Mouse (Mus musculus) MEL (cell line): Measurements from ENCODE around the gene Pnldc1. TPM values are rescaled to one million over a fixed set of nuclear protein-coding genes. Genes with fewer than 3 reads are reported as not detected.

Experiments used
- DNase-seq: peaks from one replicate; pipeline ENCODE4 v3.0.0; 2011; ENCODE audit warnings: low read depth, low spot score
- H3K27ac ChIP-seq: 2 replicates; pipeline ENCODE4 v1.5.1; 2012; ENCODE audit warnings: low read depth, mild to moderate bottlenecking, control low read depth, low read length, moderate library complexity; ENCODE audit not compliant: control insufficient read depth
- H3K27me3 ChIP-seq, 2 experiments: fragments of 150-350 bp in 1 of 2; sonication (generic) in 1 of 2; 2 replicates each; pipeline ENCODE4 v1.6.1; 2012; ENCODE audit warnings: low read length in 2 of 2, mild to moderate bottlenecking in 2 of 2, improper control_type of control experiment in 1 of 2, moderate library complexity in 1 of 2; ENCODE audit not compliant: insufficient read depth in 2 of 2, control insufficient read depth in 1 of 2
- H3K36me3 ChIP-seq, 2 experiments: 2 replicates each; pipeline ENCODE4 v1.6.1; 2012 to 2014; ENCODE audit warnings: low read length in 2 of 2, improper control_type of control experiment in 1 of 2, inconsistent platforms in 1 of 2, mild to moderate bottlenecking in 1 of 2; ENCODE audit not compliant: insufficient read depth in 2 of 2, control insufficient read depth in 1 of 2
- H3K4me1 ChIP-seq, 2 experiments: fragments of 150-350 bp in 1 of 2; sonication (generic) in 1 of 2; 2 replicates each; pipeline ENCODE4 v1.6.1; 2012; ENCODE audit warnings: low read length in 2 of 2, improper control_type of control experiment in 1 of 2, mild to moderate bottlenecking in 1 of 2; ENCODE audit not compliant: insufficient read depth in 2 of 2, control insufficient read depth in 1 of 2
- H3K4me3 ChIP-seq, 2 experiments: fragments of 150-350 bp in 1 of 2; sonication (generic) in 1 of 2; 2 replicates each; pipeline ENCODE4 v1.5.1; 2012; ENCODE audit warnings: low read depth in 2 of 2, low read length in 2 of 2, mild to moderate bottlenecking in 2 of 2, moderate library complexity in 2 of 2, control low read depth in 1 of 2, improper control_type of control experiment in 1 of 2; ENCODE audit not compliant: control insufficient read depth in 1 of 2, insufficient read depth in 1 of 2
- H3K79me2 ChIP-seq: 2 replicates; pipeline ENCODE4 v1.6.1; 2012; ENCODE audit warnings: mild to moderate bottlenecking, low read length, moderate library complexity; ENCODE audit not compliant: control insufficient read depth, poor library complexity, insufficient read depth
- H3K9ac ChIP-seq: 2 replicates; pipeline ENCODE4 v1.6.1; 2012; ENCODE audit warnings: low read depth, mild to moderate bottlenecking, control low read depth, low read length, moderate library complexity; ENCODE audit not compliant: control insufficient read depth, poor library complexity, severe bottlenecking
- H3K9me3 ChIP-seq: fragments of 150-350 bp; sonication (generic); replicated peaks from 2 replicates; pipeline ENCODE4 v1.6.1; 2012; ENCODE audit warnings: mild to moderate bottlenecking, low read length, improper control_type of control experiment, moderate library complexity; ENCODE audit not compliant: insufficient read depth
- BHLHE40 ChIP-seq: IDR thresholded peaks from 2 replicates; pipeline ENCODE4 v1.6.1; 2012; ENCODE audit warnings: low read depth, mild to moderate bottlenecking, inconsistent platforms, low read length, improper control_type of control experiment, borderline replicate concordance
- CHD1 ChIP-seq: IDR thresholded peaks from 2 replicates; pipeline ENCODE4 v1.6.1; 2012; ENCODE audit warnings: low read depth, mild to moderate bottlenecking, inconsistent platforms, low read length, improper control_type of control experiment
- CHD2 ChIP-seq: IDR thresholded peaks from 2 replicates; pipeline ENCODE4 v1.6.1; 2011; ENCODE audit warnings: low read length, improper control_type of control experiment
- CTCF ChIP-seq, 3 experiments: IDR thresholded peaks in 2 of 3; conservative IDR thresholded peaks in 1 of 3; 2 replicates each; pipeline ENCODE4 v1.5.1; 2011 to 2012; ENCODE audit warnings: low read length in 3 of 3, low read depth in 2 of 3, mild to moderate bottlenecking in 2 of 3, improper control_type of control experiment in 1 of 3, inconsistent platforms in 1 of 3, mixed read lengths in 1 of 3, moderate library complexity in 1 of 3; ENCODE audit not compliant: control insufficient read depth in 1 of 3, insufficient read depth in 1 of 3, poor library complexity in 1 of 3, severe bottlenecking in 1 of 3
- E2F4 ChIP-seq: IDR thresholded peaks from 2 replicates; pipeline ENCODE4 v1.6.1; 2011; ENCODE audit warnings: low read depth, low read length, improper control_type of control experiment, borderline replicate concordance
- ELF1 ChIP-seq: IDR thresholded peaks from 2 replicates; pipeline ENCODE4 v1.6.1; 2014; ENCODE audit warnings: low read depth, mild to moderate bottlenecking, inconsistent platforms, low read length, improper control_type of control experiment, moderate library complexity
- EP300 ChIP-seq, 2 experiments: IDR thresholded peaks; 2 replicates each; pipeline ENCODE4 v1.6.1; 2011; ENCODE audit warnings: improper control_type of control experiment in 2 of 2, low read length in 2 of 2, low read depth in 1 of 2, mild to moderate bottlenecking in 1 of 2
- GABPA ChIP-seq: IDR thresholded peaks from 2 replicates; pipeline ENCODE4 v1.6.1; 2012; ENCODE audit warnings: low read depth, mild to moderate bottlenecking, inconsistent platforms, low read length, improper control_type of control experiment, moderate library complexity
- HCFC1 ChIP-seq: IDR thresholded peaks from 2 replicates; pipeline ENCODE4 v1.6.1; 2012; ENCODE audit warnings: low read depth, mild to moderate bottlenecking, inconsistent platforms, low read length, improper control_type of control experiment, moderate library complexity
- JUND ChIP-seq: IDR thresholded peaks from 2 replicates; pipeline ENCODE4 v1.6.1; 2011; ENCODE audit warnings: low read depth, mild to moderate bottlenecking, improper control_type of control experiment, low read length
- KAT2A ChIP-seq: conservative IDR thresholded peaks from 2 replicates; pipeline ENCODE4 v1.6.1; 2012; ENCODE audit warnings: low read depth, low read length, improper control_type of control experiment, inconsistent platforms
- MAFK ChIP-seq: IDR thresholded peaks from 2 replicates; pipeline ENCODE4 v1.6.1; 2011; ENCODE audit warnings: low read depth, mild to moderate bottlenecking, low read length, improper control_type of control experiment, borderline replicate concordance
- MAX ChIP-seq: IDR thresholded peaks from 2 replicates; pipeline ENCODE4 v1.6.1; 2011; ENCODE audit warnings: low read length, improper control_type of control experiment
- MAZ ChIP-seq: IDR thresholded peaks from 2 replicates; pipeline ENCODE4 v1.6.1; 2012; ENCODE audit warnings: low read depth, mild to moderate bottlenecking, inconsistent platforms, low read length, improper control_type of control experiment
- MEF2A ChIP-seq: IDR thresholded peaks from 2 replicates; pipeline ENCODE4 v1.6.1; 2014; ENCODE audit warnings: low read depth, mild to moderate bottlenecking, inconsistent platforms, low read length, improper control_type of control experiment; ENCODE audit not compliant: poor library complexity, insufficient replicate concordance, severe bottlenecking; ENCODE audit errors: extremely low read depth
- MXI1 ChIP-seq: IDR thresholded peaks from 2 replicates; pipeline ENCODE4 v1.6.1; 2011; ENCODE audit warnings: mild to moderate bottlenecking, low read depth, low read length, improper control_type of control experiment
- MYB ChIP-seq: IDR thresholded peaks from 2 replicates; pipeline ENCODE4 v1.6.1; 2011; ENCODE audit warnings: mild to moderate bottlenecking, low read depth, low read length, improper control_type of control experiment
- NELFE ChIP-seq: IDR thresholded peaks from 2 replicates; pipeline ENCODE4 v1.6.1; 2011; ENCODE audit warnings: low read depth, low read length, improper control_type of control experiment
- POLR2A ChIP-seq, 2 experiments: IDR thresholded peaks; 2 replicates each; pipeline ENCODE4 v1.6.1; 2011 to 2012; ENCODE audit warnings: low read length in 2 of 2, mild to moderate bottlenecking in 2 of 2, control low read depth in 1 of 2, improper control_type of control experiment in 1 of 2, low read depth in 1 of 2, moderate library complexity in 1 of 2; ENCODE audit not compliant: control insufficient read depth in 1 of 2, insufficient read depth in 1 of 2, poor library complexity in 1 of 2
- POLR2AphosphoS2 ChIP-seq: IDR thresholded peaks from 2 replicates; pipeline ENCODE4 v1.6.1; 2011; ENCODE audit warnings: low read length, improper control_type of control experiment
- POLR2AphosphoS5 ChIP-seq: IDR thresholded peaks from 2 replicates; pipeline ENCODE4 v1.6.1; 2012; ENCODE audit warnings: low read depth, borderline replicate concordance, mild to moderate bottlenecking, inconsistent platforms, low read length, moderate library complexity, mixed read lengths
- RAD21 ChIP-seq: IDR thresholded peaks from 2 replicates; pipeline ENCODE4 v1.6.1; 2011; ENCODE audit warnings: mild to moderate bottlenecking, low read depth, low read length, improper control_type of control experiment
- SIN3A ChIP-seq: IDR thresholded peaks from 2 replicates; pipeline ENCODE4 v1.6.1; 2012; ENCODE audit warnings: low read length, improper control_type of control experiment, inconsistent platforms
- SMC3 ChIP-seq: IDR thresholded peaks from 2 replicates; pipeline ENCODE4 v1.6.1; 2011; ENCODE audit warnings: low read depth, low read length, improper control_type of control experiment
- TAL1 ChIP-seq: IDR thresholded peaks from 2 replicates; pipeline ENCODE4 v1.6.1; 2012; ENCODE audit warnings: mild to moderate bottlenecking, inconsistent platforms, low read length, moderate library complexity, mixed read lengths
- TCF12 ChIP-seq: IDR thresholded peaks from 2 replicates; pipeline ENCODE4 v1.6.1; 2014; ENCODE audit warnings: low read depth, mild to moderate bottlenecking, inconsistent platforms, low read length, improper control_type of control experiment, moderate library complexity
- UBTF ChIP-seq: IDR thresholded peaks from 2 replicates; pipeline ENCODE4 v1.6.1; 2012; ENCODE audit warnings: low read depth, mild to moderate bottlenecking, inconsistent platforms, low read length, improper control_type of control experiment, moderate library complexity, borderline replicate concordance; ENCODE audit not compliant: insufficient read depth
- USF1 ChIP-seq: IDR thresholded peaks from 2 replicates; pipeline ENCODE4 v1.6.1; 2014; ENCODE audit warnings: low read depth, mild to moderate bottlenecking, inconsistent platforms, low read length, improper control_type of control experiment, moderate library complexity
- ZC3H11A ChIP-seq: IDR thresholded peaks from 2 replicates; pipeline ENCODE4 v1.6.1; 2012; ENCODE audit warnings: low read depth, mild to moderate bottlenecking, inconsistent platforms, low read length, improper control_type of control experiment
- ZMIZ1 ChIP-seq: IDR thresholded peaks from 2 replicates; pipeline ENCODE4 v1.6.1; 2012; ENCODE audit warnings: low read depth, mild to moderate bottlenecking, inconsistent platforms, low read length, improper control_type of control experiment, moderate library complexity
- ZNF384 ChIP-seq: IDR thresholded peaks from 2 replicates; pipeline ENCODE4 v1.6.1; 2012; ENCODE audit warnings: low read depth, mild to moderate bottlenecking, inconsistent platforms, low read length, improper control_type of control experiment
- polyA plus RNA-seq, 2 experiments: library from polyadenylated mRNA; stranded (reverse) in 1 of 2; unstranded in 1 of 2; fragments of >175 nt in 1 of 2; fragments of >200 nt in 1 of 2; gene quantifications; 2 replicates each; pipeline versions ENCODE4 v1.2.1 to v1.2.4; 2012; ENCODE audit warnings: low replicate concordance in 2 of 2, low read depth in 1 of 2; ENCODE audit not compliant: insufficient read length in 2 of 2, insufficient read depth in 1 of 2, missing spikeins in 1 of 2
- total RNA-seq: library from RNA; depleted of rRNA; stranded (reverse); fragments of 300-350 nt; gene quantifications from 2 replicates; pipeline ENCODE4 v1.2.3, GENCODE M21; 2012

Pnldc1 gene
- total and polyA plus RNA-seq, 3 experiments = 0.54 to 1.1 TPM; not detected in 1

DNA sequence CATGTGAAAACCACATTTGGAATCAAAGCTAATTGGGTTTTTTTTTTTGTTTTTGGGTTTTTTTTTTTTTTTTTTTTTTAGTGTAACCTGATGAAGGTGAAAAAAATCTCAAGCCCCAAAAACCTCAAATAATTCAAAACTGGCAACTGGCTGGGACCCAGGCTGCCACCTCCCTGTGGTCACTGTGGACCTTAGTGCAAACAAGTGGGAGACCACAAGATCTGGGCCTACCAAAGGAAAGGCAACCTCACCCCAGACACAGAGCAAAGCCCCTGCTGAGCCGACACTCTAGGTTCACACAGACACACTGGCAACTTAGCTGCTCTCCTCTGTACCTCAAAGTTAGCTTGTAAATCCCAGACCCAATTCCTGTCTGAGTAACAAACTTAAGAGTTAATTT, 5.7 kb downstream of the Pnldc1 start:
- no peak for DNase-seq

DNA sequence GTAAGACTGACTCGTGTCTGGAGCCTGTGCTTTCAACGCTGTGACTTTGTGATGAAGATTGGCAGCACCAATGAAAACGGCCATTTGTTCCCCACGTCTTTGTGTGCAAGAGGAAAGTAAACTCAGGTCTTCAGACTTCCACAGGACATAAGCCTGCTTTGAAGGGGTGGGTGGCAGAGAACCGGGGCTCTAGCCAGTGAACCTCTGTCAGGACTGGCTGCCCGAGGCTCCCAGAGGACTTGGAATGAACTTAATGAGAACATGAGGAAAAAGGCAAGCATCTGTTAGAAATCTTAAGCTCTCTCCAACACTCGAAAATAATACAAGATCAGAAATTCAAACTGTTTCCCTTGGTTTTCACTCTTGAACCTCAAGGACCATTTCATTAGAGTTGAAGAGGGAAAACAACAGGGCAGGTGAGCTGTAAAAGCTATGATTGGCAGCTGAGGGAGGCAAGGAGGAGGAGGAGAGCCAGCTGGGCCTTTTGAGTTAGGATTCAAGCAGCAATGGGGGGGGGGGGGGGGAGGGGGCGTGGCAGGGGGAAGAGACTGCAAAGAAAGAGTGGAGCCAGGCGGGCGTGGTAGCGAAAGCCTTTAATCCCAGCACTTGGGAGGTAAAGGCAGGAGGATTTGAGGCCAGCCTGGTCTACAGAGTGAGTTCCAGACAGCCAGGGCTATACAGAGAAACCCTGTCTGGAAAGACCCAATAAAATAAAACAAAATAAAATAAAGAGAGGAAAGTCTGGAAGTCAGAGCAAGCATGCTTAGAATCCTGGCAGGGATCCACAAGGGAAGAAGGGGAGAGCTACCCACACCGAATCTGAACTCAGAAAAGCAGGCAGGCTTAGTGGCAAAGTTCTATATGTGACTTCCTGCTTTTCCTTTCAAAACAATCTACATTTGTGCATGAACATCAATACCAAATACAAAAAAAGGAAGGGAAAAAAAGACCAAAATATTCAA, 6.4 kb downstream of the Pnldc1 start:
- H3K27me3 ChIP-seq = no peaks in the 10 kb centered on the region
- no peaks in the 10 kb centered on the region for H3K36me3 ChIP-seq
- TF ChIP-seq UBTF = no peak
- TF ChIP-seq TCF12 = no peak
- no peak for TF ChIP-seq MYB
- TF ChIP-seq KAT2A = no peak
- no peak for TF ChIP-seq E2F4
- TF ChIP-seq HCFC1 = no peak
- TF ChIP-seq ZNF384 = no peak
- no peak for TF ChIP-seq CTCF (IDR thresholded peaks at IDR 0.05 in 2 of 3, conservative IDR thresholded peaks at IDR 0.05 in 1 of 3; ENCODE audit: control insufficient read depth in 1 of 3, insufficient read depth in 1 of 3, low read depth in 2 of 3, low read length in 3 of 3, poor library complexity in 1 of 3, severe bottlenecking in 1 of 3)
- TF ChIP-seq POLR2AphosphoS5 = no peak
- TF ChIP-seq TAL1 = no peak
- no peak for TF ChIP-seq MXI1
- TF ChIP-seq RAD21 = no peak
- no peak for TF ChIP-seq MAX
- no peak for TF ChIP-seq MAFK
- TF ChIP-seq NELFE = no peak
- no peak for TF ChIP-seq BHLHE40
- no peak for TF ChIP-seq CHD2
- no peaks in the 10 kb centered on the region for H3K9me3 ChIP-seq
- no peak overlapping the region for H3K4me3 ChIP-seq
- no peak overlapping the region for H3K9ac ChIP-seq
- no peaks in the 10 kb centered on the region for H3K79me2 ChIP-seq
- H3K27ac ChIP-seq = no peak overlapping the region
- H3K4me1 ChIP-seq = no peaks in the 10 kb centered on the region
- no peak for DNase-seq

More for the DNA sequence above, 5.7 kb downstream of the Pnldc1 start:
- Histone ChIP-seq H3K4me3 (no peak overlapping the region), H3K9ac (no peak overlapping the region), H3K79me2 (no peaks in the 10 kb centered on the region), H3K4me1 (no peaks in the 10 kb centered on the region), H3K36me3 (no peaks in the 10 kb centered on the region), H3K27ac (no peak overlapping the region), H3K27me3 (no peaks in the 10 kb centered on the region), H3K9me3 (no peaks in the 10 kb centered on the region)
- TF ChIP-seq MAFK (no peak), HCFC1 (no peak), ZMIZ1 (no peak), POLR2AphosphoS5 (no peak), JUND (no peak), RAD21 (no peak), GABPA (no peak), CHD1 (no peak), EP300 (IDR thresholded peaks at IDR 0.05; ENCODE audit: low read depth in 1 of 2, low read length in 2 of 2) (no peak), ZNF384 (no peak), POLR2AphosphoS2 (no peak), POLR2A (IDR thresholded peaks at IDR 0.05; ENCODE audit: control insufficient read depth in 1 of 2, insufficient read depth in 1 of 2, low read depth in 1 of 2, low read length in 2 of 2, poor library complexity in 1 of 2) (no peak), SIN3A (no peak), ZC3H11A (no peak), SMC3 (no peak), USF1 (no peak), MAZ (no peak), ELF1 (no peak), MEF2A (no peak), MAX (no peak)
